Mouse (Mus musculus) MEL (cell line): ENCODE measurements around the gene Scnn1a. TPM values are rescaled to one million over a fixed set of nuclear protein-coding genes. Genes with fewer than 3 reads are reported as not detected.
"Not testable (repeated sequence)": the region's sequence is repeated elsewhere in the genome, so short reads cannot be mapped to it uniquely, and the experiment has no call there.

ENCODE experiments used
- DNase-seq: peaks from one replicate; pipeline ENCODE4 v3.0.0; 2011; ENCODE audit warnings: low read depth, low spot score
- H3K27ac ChIP-seq: 2 replicates; pipeline ENCODE4 v1.5.1; 2012; ENCODE audit warnings: low read depth, mild to moderate bottlenecking, control low read depth, low read length, moderate library complexity; ENCODE audit not compliant: control insufficient read depth
- H3K27me3 ChIP-seq, 2 experiments: fragments of 150-350 bp in 1 of 2; sonication (generic) in 1 of 2; 2 replicates each; pipeline ENCODE4 v1.6.1; 2012; ENCODE audit warnings: low read length in 2 of 2, mild to moderate bottlenecking in 2 of 2, improper control_type of control experiment in 1 of 2, moderate library complexity in 1 of 2; ENCODE audit not compliant: insufficient read depth in 2 of 2, control insufficient read depth in 1 of 2
- H3K36me3 ChIP-seq, 2 experiments: 2 replicates each; pipeline ENCODE4 v1.6.1; 2012 to 2014; ENCODE audit warnings: low read length in 2 of 2, improper control_type of control experiment in 1 of 2, inconsistent platforms in 1 of 2, mild to moderate bottlenecking in 1 of 2; ENCODE audit not compliant: insufficient read depth in 2 of 2, control insufficient read depth in 1 of 2
- H3K4me1 ChIP-seq, 2 experiments: fragments of 150-350 bp in 1 of 2; sonication (generic) in 1 of 2; 2 replicates each; pipeline ENCODE4 v1.6.1; 2012; ENCODE audit warnings: low read length in 2 of 2, improper control_type of control experiment in 1 of 2, mild to moderate bottlenecking in 1 of 2; ENCODE audit not compliant: insufficient read depth in 2 of 2, control insufficient read depth in 1 of 2
- H3K4me3 ChIP-seq, 2 experiments: fragments of 150-350 bp in 1 of 2; sonication (generic) in 1 of 2; 2 replicates each; pipeline ENCODE4 v1.5.1; 2012; ENCODE audit warnings: low read depth in 2 of 2, low read length in 2 of 2, mild to moderate bottlenecking in 2 of 2, moderate library complexity in 2 of 2, control low read depth in 1 of 2, improper control_type of control experiment in 1 of 2; ENCODE audit not compliant: control insufficient read depth in 1 of 2, insufficient read depth in 1 of 2
- H3K79me2 ChIP-seq: 2 replicates; pipeline ENCODE4 v1.6.1; 2012; ENCODE audit warnings: mild to moderate bottlenecking, low read length, moderate library complexity; ENCODE audit not compliant: control insufficient read depth, poor library complexity, insufficient read depth
- H3K9ac ChIP-seq: 2 replicates; pipeline ENCODE4 v1.6.1; 2012; ENCODE audit warnings: low read depth, mild to moderate bottlenecking, control low read depth, low read length, moderate library complexity; ENCODE audit not compliant: control insufficient read depth, poor library complexity, severe bottlenecking
- H3K9me3 ChIP-seq: fragments of 150-350 bp; sonication (generic); replicated peaks from 2 replicates; pipeline ENCODE4 v1.6.1; 2012; ENCODE audit warnings: mild to moderate bottlenecking, low read length, improper control_type of control experiment, moderate library complexity; ENCODE audit not compliant: insufficient read depth
- CHD1 ChIP-seq: IDR thresholded peaks from 2 replicates; pipeline ENCODE4 v1.6.1; 2012; ENCODE audit warnings: low read depth, mild to moderate bottlenecking, inconsistent platforms, low read length, improper control_type of control experiment
- CHD2 ChIP-seq: IDR thresholded peaks from 2 replicates; pipeline ENCODE4 v1.6.1; 2011; ENCODE audit warnings: low read length, improper control_type of control experiment
- E2F4 ChIP-seq: IDR thresholded peaks from 2 replicates; pipeline ENCODE4 v1.6.1; 2011; ENCODE audit warnings: low read depth, low read length, improper control_type of control experiment, borderline replicate concordance
- GABPA ChIP-seq: IDR thresholded peaks from 2 replicates; pipeline ENCODE4 v1.6.1; 2012; ENCODE audit warnings: low read depth, mild to moderate bottlenecking, inconsistent platforms, low read length, improper control_type of control experiment, moderate library complexity
- HCFC1 ChIP-seq: IDR thresholded peaks from 2 replicates; pipeline ENCODE4 v1.6.1; 2012; ENCODE audit warnings: low read depth, mild to moderate bottlenecking, inconsistent platforms, low read length, improper control_type of control experiment, moderate library complexity
- MAFK ChIP-seq: IDR thresholded peaks from 2 replicates; pipeline ENCODE4 v1.6.1; 2011; ENCODE audit warnings: low read depth, mild to moderate bottlenecking, low read length, improper control_type of control experiment, borderline replicate concordance
- MAX ChIP-seq: IDR thresholded peaks from 2 replicates; pipeline ENCODE4 v1.6.1; 2011; ENCODE audit warnings: low read length, improper control_type of control experiment
- MXI1 ChIP-seq: IDR thresholded peaks from 2 replicates; pipeline ENCODE4 v1.6.1; 2011; ENCODE audit warnings: mild to moderate bottlenecking, low read depth, low read length, improper control_type of control experiment
- MYB ChIP-seq: IDR thresholded peaks from 2 replicates; pipeline ENCODE4 v1.6.1; 2011; ENCODE audit warnings: mild to moderate bottlenecking, low read depth, low read length, improper control_type of control experiment
- MYC ChIP-seq: IDR thresholded peaks from 2 replicates; pipeline ENCODE4 v1.6.1; 2011; ENCODE audit warnings: low read depth, mild to moderate bottlenecking, low read length, improper control_type of control experiment, moderate library complexity
- NELFE ChIP-seq: IDR thresholded peaks from 2 replicates; pipeline ENCODE4 v1.6.1; 2011; ENCODE audit warnings: low read depth, low read length, improper control_type of control experiment
- RAD21 ChIP-seq: IDR thresholded peaks from 2 replicates; pipeline ENCODE4 v1.6.1; 2011; ENCODE audit warnings: mild to moderate bottlenecking, low read depth, low read length, improper control_type of control experiment
- RCOR1 ChIP-seq: IDR thresholded peaks from 2 replicates; pipeline ENCODE4 v1.6.1; 2012; ENCODE audit warnings: low read depth, mild to moderate bottlenecking, inconsistent platforms, low read length, improper control_type of control experiment
- TAL1 ChIP-seq: IDR thresholded peaks from 2 replicates; pipeline ENCODE4 v1.6.1; 2012; ENCODE audit warnings: mild to moderate bottlenecking, inconsistent platforms, low read length, moderate library complexity, mixed read lengths
- TBP ChIP-seq: IDR thresholded peaks from 2 replicates; pipeline ENCODE4 v1.8.0; 2011; ENCODE audit warnings: low read depth, low read length, improper control_type of control experiment
- TCF12 ChIP-seq: IDR thresholded peaks from 2 replicates; pipeline ENCODE4 v1.6.1; 2014; ENCODE audit warnings: low read depth, mild to moderate bottlenecking, inconsistent platforms, low read length, improper control_type of control experiment, moderate library complexity
- ZNF384 ChIP-seq: IDR thresholded peaks from 2 replicates; pipeline ENCODE4 v1.6.1; 2012; ENCODE audit warnings: low read depth, mild to moderate bottlenecking, inconsistent platforms, low read length, improper control_type of control experiment
- polyA plus RNA-seq, 2 experiments: library from polyadenylated mRNA; stranded (reverse) in 1 of 2; unstranded in 1 of 2; fragments of >175 nt in 1 of 2; fragments of >200 nt in 1 of 2; gene quantifications; 2 replicates each; pipeline versions ENCODE4 v1.2.1 to v1.2.4; 2012; ENCODE audit warnings: low replicate concordance in 2 of 2, low read depth in 1 of 2; ENCODE audit not compliant: insufficient read length in 2 of 2, insufficient read depth in 1 of 2, missing spikeins in 1 of 2
- total RNA-seq: library from RNA; depleted of rRNA; stranded (reverse); fragments of 300-350 nt; gene quantifications from 2 replicates; pipeline ENCODE4 v1.2.3, GENCODE M21; 2012

Scnn1a gene
- total and polyA plus RNA-seq, 3 experiments = 0.50 TPM; not detected in 2

DNA sequence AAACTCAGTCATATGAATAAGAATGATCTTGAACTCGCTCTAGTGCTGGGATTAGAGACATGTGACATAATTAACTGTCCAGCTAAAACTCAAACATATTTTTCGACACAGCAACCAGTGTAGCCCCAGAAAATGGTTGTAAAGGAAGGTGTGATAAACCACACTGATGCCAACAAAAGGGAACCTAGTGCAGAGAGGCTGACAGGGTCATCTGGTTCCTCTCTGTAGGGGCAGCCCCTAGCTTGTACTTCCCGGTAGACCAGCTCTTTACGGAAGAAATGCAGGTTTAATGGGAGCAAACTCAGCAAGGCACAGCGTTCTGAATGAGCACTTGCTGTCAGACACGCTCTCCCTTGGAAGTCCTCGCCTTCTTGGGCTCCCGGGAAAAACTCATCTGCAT is 40.7 kb upstream of the Scnn1a start:
- no peak overlapping the region for H3K9ac ChIP-seq
- no peak overlapping the region for H3K4me3 ChIP-seq
- no peak overlapping the region for H3K27ac ChIP-seq
- H3K27me3 ChIP-seq = peaks cover 2 to 3% of the 10 kb centered on the region in 2 experiments; a peak in 2 of 4 replicates
- H3K4me1 ChIP-seq = no peaks in the 10 kb centered on the region
- no peaks in the 10 kb centered on the region for H3K79me2 ChIP-seq
- H3K9me3 ChIP-seq = no peaks in the 10 kb centered on the region
- no peak for DNase-seq
- no peak for TF ChIP-seq TAL1
- TF ChIP-seq RCOR1 = no peak
- TF ChIP-seq RAD21 = no peak
- no peak for TF ChIP-seq MXI1
- no peak for TF ChIP-seq HCFC1
- no peak for TF ChIP-seq CHD1
- no peak for TF ChIP-seq MYB
- no peak for TF ChIP-seq CHD2
- no peak for TF ChIP-seq MAFK
- TF ChIP-seq, all 39 proteins: peak for 0
- H3K36me3 ChIP-seq = no peaks in the 10 kb centered on the region

DNA sequence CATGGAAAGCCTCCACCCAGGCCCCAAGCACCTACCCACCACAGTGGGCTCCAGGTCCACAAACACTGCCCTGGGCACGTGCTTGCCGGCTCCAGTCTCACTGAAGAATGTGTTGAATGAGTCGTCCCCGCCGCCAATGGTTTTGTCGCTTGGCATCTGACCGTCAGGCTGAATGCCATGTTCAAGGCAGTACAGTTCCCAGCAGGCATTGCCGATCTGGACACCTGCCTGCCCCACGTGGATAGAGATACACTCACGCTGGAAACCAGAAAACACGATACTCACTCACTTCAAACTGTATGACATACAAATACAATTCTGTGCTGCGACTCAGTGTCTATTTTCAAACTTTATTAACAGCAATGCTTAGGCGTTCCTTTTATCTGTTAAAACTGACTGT is 37.7 kb upstream of the Scnn1a start:
- DNase-seq, H3K27ac ChIP-seq, H3K4me1 ChIP-seq, H3K27me3 ChIP-seq, H3K9ac ChIP-seq, H3K4me3 ChIP-seq, H3K79me2 ChIP-seq, H3K9me3 ChIP-seq, H3K36me3 ChIP-seq: not testable (repeated sequence)

DNA sequence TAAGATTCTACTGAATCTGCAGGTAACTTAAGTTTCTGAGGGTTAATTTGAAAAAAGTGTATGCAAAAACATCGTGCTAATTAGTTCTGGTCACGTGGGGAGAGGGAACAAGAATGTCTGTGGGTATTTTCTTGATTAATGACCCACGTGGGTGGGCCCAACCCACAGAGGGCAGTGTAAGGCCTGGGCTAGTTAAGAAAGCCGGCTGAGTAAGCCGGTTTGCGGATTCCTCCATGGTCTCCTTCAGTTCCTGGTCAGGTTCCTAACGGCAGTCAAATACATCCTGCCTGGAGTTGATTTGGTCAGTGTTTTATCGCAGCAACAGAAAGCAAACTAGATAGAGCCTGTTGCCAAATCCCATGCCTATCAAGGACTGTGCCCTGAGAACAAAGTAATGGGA is 36.2 kb upstream of the Scnn1a start:
- no peaks in the 10 kb centered on the region for H3K36me3 ChIP-seq
- DNase-seq = no peak
- H3K27ac ChIP-seq = no peak overlapping the region
- no peak overlapping the region for H3K9ac ChIP-seq
- H3K9me3 ChIP-seq = no peaks in the 10 kb centered on the region
- H3K4me3 ChIP-seq = no peak overlapping the region
- peaks cover 3 to 8% of the 10 kb centered on the region in 2 experiments; a peak in 3 of 4 replicates for H3K27me3 ChIP-seq
- TF ChIP-seq GABPA = no peak
- TF ChIP-seq MXI1 = no peak
- TF ChIP-seq TAL1 = no peak
- TF ChIP-seq RCOR1 = no peak
- TF ChIP-seq MYC = no peak
- TF ChIP-seq E2F4 = no peak
- TF ChIP-seq TCF12 = no peak
- TF ChIP-seq HCFC1 = no peak
- no peak for TF ChIP-seq MAX
- TF ChIP-seq MAFK = no peak
- TF ChIP-seq ZNF384 = no peak
- no peak for TF ChIP-seq TBP
- no peak for TF ChIP-seq NELFE
- TF ChIP-seq, all 39 proteins: peak for 0
- Histone ChIP-seq H3K79me2 (no peaks in the 10 kb centered on the region), H3K4me1 (no peaks in the 10 kb centered on the region)
